Mouse (Mus musculus): ENCODE data around the gene Olfr64. TPM values are rescaled to one million over a fixed set of nuclear protein-coding genes. Genes with fewer than 3 reads are reported as not detected.

Gene Olfr64
- polyA plus RNA-seq, 1 experiment from 2014 or later, result not detected

DNA sequence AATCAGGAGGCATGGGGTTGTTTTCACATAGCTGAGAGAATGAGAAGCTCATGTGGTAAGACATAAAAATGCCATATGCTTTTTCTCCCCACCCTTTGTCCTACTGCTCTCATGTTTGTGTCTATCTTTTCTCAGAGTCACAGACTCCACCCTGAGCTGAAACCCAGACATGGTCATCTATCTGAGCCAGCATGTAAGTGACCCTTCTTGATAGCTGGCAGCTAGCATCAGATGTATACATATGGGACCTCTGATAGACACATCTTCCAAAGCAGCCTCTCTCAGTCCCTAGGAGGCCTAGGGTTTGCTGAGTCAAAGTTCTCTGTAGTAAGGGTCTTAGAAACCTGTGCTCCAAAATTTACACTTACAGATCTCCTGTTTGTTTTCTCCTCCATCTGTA, 28.6 kb downstream of the Olfr64 start:
- ATAC-seq (replicated peaks; ENCODE audit: low FRiP score), result peak; percentile 91
- Histone ChIP-seq H3K27ac (no peak overlapping the region), H3K4me2 (no peak overlapping the region), H3K27me3 (no peaks in the 10 kb centered on the region), H3K9me3 (replicated peaks) (no peaks in the 10 kb centered on the region), H3K4me1 (no peaks in the 10 kb centered on the region), H3K36me3 (no peaks in the 10 kb centered on the region), H3K4me3 (replicated peaks) (no peak overlapping the region), H3K9ac (no peak overlapping the region)

DNA sequence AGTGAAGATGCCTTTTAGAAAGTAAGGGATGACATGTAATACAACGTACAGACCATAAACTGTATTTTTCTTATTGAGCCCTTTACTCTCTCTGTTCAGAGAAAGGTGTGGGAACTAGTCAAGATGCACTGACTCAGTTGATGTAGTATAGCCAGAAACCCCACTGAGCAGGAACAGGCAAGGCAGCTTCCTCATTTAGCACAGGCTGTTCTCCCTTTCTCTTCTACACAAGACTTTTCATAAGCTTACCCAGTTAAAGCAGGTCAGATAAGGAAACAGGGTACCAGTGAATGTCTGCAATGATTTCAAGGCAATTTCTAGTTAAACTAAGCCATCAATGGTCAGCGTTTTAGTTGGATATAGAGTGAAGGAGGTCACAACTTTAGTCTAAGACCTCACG, 32.8 kb downstream of the Olfr64 start:
- H3K36me3 ChIP-seq, result no peaks in the 10 kb centered on the region
- no peaks in the 10 kb centered on the region for H3K4me1 ChIP-seq
- WGBS, result 80% methylated on average over 3 of the region's 3 CpGs
- H3K4me3 ChIP-seq (replicated peaks), result no peak overlapping the region
- H3K27ac ChIP-seq, result no peak overlapping the region
- H3K9me3 ChIP-seq (replicated peaks), result no peaks in the 10 kb centered on the region
- no peaks in the 10 kb centered on the region for H3K27me3 ChIP-seq
- H3K9ac ChIP-seq, result no peak overlapping the region
- no peak overlapping the region for H3K4me2 ChIP-seq
- ATAC-seq (replicated peaks; ENCODE audit: low FRiP score), result no peak

DNA sequence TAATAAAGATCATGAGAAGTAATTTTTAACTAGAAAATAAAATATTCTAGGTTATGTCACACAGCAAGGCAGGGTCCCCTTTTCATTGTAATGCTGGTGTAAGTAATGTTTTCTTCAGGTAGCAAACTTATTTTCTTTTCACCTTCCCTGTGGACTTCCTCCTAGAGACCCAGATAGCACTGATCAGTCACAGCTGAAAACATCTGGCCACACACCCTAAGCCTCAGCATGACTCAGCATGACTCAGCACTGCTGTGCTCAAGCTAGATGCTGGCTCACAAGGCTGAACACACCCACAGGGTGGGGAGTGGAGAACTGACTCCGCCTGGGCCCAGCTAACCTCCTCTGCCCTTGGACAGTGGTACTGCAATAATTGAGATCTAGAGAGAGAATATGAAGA, 33.4 kb downstream of the Olfr64 start:
- Histone ChIP-seq H3K4me1 (no peaks in the 10 kb centered on the region), H3K27me3 (no peaks in the 10 kb centered on the region), H3K9me3 (replicated peaks) (no peaks in the 10 kb centered on the region), H3K9ac (no peak overlapping the region), H3K4me3 (replicated peaks) (no peak overlapping the region), H3K27ac (no peak overlapping the region), H3K4me2 (no peak overlapping the region), H3K36me3 (no peaks in the 10 kb centered on the region)
- 45% methylated on average over 1 of the region's 1 CpGs for WGBS
- ATAC-seq (replicated peaks; ENCODE audit: low FRiP score), result peak; percentile 82

DNA sequence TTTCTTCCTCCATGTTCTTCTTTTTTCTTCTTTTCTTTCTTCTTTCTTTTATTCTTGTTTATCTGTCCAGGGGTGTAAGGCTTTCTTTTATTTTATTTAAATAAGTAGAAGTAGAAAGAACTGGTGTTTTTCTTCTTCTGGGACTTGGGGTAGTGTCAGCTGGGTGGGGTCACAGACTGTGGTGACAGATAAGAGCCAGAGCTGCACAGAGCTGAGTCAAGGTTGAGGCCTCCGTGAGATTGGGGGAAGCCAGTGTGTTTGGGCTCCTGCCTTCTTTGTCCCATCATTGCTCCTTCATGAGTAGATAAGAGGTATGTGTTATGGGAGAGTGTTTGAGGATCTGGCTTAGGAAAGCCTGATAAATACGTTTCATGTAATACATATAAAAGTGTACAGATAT, 35.2 kb downstream of the Olfr64 start:
- ATAC-seq (replicated peaks; ENCODE audit: low FRiP score), result peak; percentile 91
- H3K4me2 ChIP-seq, result no peak overlapping the region
- no peak overlapping the region for H3K9ac ChIP-seq
- no peak overlapping the region for H3K27ac ChIP-seq
- no peaks in the 10 kb centered on the region for H3K4me1 ChIP-seq
- H3K36me3 ChIP-seq, result no peaks in the 10 kb centered on the region
- H3K4me3 ChIP-seq (replicated peaks), result no peak overlapping the region
- H3K27me3 ChIP-seq, result no peaks in the 10 kb centered on the region
- WGBS, result 63% methylated on average over 2 of the region's 2 CpGs
- no peaks in the 10 kb centered on the region for H3K9me3 ChIP-seq (replicated peaks)

DNA sequence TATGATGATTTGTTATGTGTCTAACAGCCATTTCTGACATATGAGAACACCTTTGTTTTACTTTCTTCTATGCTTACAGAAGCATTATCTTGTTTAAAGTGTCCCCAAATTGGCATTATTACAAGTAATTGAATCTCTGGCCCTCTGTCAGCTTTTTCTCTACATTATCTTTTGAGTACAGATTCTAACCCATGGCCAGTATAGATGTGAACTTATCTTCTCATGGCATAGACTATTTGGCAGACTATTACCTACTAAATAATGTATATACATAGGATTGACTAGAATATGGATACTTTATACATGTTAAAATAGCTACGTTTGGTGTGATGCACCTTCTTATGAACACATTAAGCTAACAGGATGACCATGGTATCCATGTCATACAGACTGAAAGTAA, 39.6 kb downstream of the Olfr64 start:
- Histone ChIP-seq H3K4me1 (no peaks in the 10 kb centered on the region), H3K27me3 (no peaks in the 10 kb centered on the region), H3K4me2 (no peak overlapping the region), H3K27ac (no peak overlapping the region), H3K36me3 (no peaks in the 10 kb centered on the region), H3K4me3 (replicated peaks) (no peak overlapping the region), H3K9me3 (replicated peaks) (no peaks in the 10 kb centered on the region), H3K9ac (no peak overlapping the region)
- ATAC-seq (replicated peaks; ENCODE audit: low FRiP score), result no peak
- WGBS, result 72% methylated on average over 1 of the region's 1 CpGs

DNA sequence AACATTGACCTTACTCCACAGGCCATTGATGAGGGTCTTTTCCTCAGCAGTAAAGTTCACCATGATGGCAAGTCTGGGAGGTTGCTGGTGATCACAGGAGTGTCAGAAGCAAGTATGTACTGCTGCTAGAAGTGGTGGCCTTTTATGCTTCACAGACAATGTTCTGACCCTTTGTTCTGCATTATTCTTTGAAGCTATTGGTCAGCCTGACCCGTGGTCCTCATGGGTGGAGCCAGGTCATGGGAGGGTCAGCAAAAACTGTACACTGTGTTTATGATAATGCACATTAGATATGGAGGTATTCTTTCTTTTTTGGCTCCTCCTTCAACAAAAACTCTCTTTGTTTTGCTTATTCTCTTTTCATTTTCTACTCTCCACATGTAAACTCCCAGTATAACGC, 41.2 kb downstream of the Olfr64 start, which contains the start of gene Hbb-y:
Gene Hbb-y (minus strand): TSS at position 127 of the 400 bp plus-strand sequence.
- Histone ChIP-seq H3K4me2 (no peak within 1 kb of the TSS), H3K27me3 (no peaks in the 10 kb centered on the region), H3K27ac (no peak within 1 kb of the TSS), H3K4me1 (no peaks in the 10 kb centered on the region), H3K36me3 (no peaks in the 10 kb centered on the region), H3K9me3 (replicated peaks) (no peaks in the 10 kb centered on the region), H3K9ac (no peak within 1 kb of the TSS), H3K4me3 (replicated peaks) (no peak within 1 kb of the TSS)
- WGBS, result 72% methylated on average over 2 of the region's 2 CpGs
- ATAC-seq (replicated peaks; ENCODE audit: low FRiP score), result no peak

- Histone ChIP-seq H3K27ac (no peak overlapping the region), H3K9ac (no peak overlapping the region), H3K9me3 (replicated peaks) (no peaks in the 10 kb centered on the region), H3K27me3 (no peaks in the 10 kb centered on the region), H3K4me2 (no peak overlapping the region), H3K36me3 (no peaks in the 10 kb centered on the region), H3K4me1 (no peaks in the 10 kb centered on the region), H3K4me3 (replicated peaks) (no peak overlapping the region)
- no peak for ATAC-seq (replicated peaks; ENCODE audit: low FRiP score)
- WGBS, result 76% methylated on average over 2 of the region's 2 CpGs
Measured at GRCm38 (mm10) chr7:103844525-103845325, 49.6 kb downstream of the Olfr64 start.

DNA sequence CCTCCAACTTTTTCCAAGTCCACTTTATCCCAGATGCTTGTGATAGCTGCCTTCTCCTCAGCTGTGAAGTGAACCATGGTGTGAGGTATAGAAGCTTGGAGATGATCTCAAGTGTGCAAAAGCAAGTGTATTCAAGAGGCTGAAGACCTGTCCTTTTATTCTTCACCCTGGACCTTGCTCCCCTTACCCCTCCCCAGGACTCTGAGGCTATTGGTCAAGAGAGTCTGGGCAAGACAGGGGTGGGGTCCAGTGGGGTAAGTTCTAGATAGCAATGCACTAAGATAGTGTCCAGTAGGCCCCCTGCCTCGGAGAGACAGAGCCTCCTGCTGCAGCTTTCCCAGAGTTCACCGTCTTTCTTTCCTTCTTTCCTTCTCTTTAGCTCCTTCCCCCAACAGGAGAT, 51.3 kb downstream of the Olfr64 start, which contains the start of gene Hbb-bh1:
Gene Hbb-bh1 (minus strand): TSS at position 131 of the 400 bp plus-strand sequence.
- no peak within 1 kb of the TSS for H3K4me3 ChIP-seq (replicated peaks)
- no peaks in the 10 kb centered on the region for H3K4me1 ChIP-seq
- 81% methylated on average over 2 of the region's 2 CpGs for WGBS
- no peak for ATAC-seq (replicated peaks; ENCODE audit: low FRiP score)
- H3K27ac ChIP-seq, result no peak within 1 kb of the TSS
- H3K9me3 ChIP-seq (replicated peaks), result no peaks in the 10 kb centered on the region
- no peaks in the 10 kb centered on the region for H3K36me3 ChIP-seq
- H3K27me3 ChIP-seq, result no peaks in the 10 kb centered on the region
- no peak within 1 kb of the TSS for H3K4me2 ChIP-seq
- no peak within 1 kb of the TSS for H3K9ac ChIP-seq

- Histone ChIP-seq H3K27me3 (no peaks in the 10 kb centered on the region), H3K36me3 (no peaks in the 10 kb centered on the region), H3K9ac (no peak within 1 kb of the TSS), H3K4me2 (no peak within 1 kb of the TSS), H3K27ac (no peak within 1 kb of the TSS), H3K9me3 (replicated peaks) (no peaks in the 10 kb centered on the region), H3K4me3 (replicated peaks) (no peak within 1 kb of the TSS), H3K4me1 (no peaks in the 10 kb centered on the region)
- 77% methylated on average over 3 of the region's 3 CpGs for WGBS
- ATAC-seq (replicated peaks; ENCODE audit: low FRiP score), result no peak
Measured at GRCm38 (mm10) chr7:103840268-103840667, 54.0 kb downstream of the Olfr64 start, which contains the start of gene Hbb-bh2. Hbb-bh2 (minus strand) TSS chr7:103840520.

Other genes starting within 250 kb of the Olfr64 start
- gene Olfr623, start 230.8 kb downstream of the Olfr64 start, polyA plus RNA-seq (2015; fragmentation: Nextera tagmentation; extraction: Ambion mirVana), result not detected in 2 replicates
- gene Olfr624, start 223.3 kb downstream of the Olfr64 start, polyA plus RNA-seq (2015; fragmentation: Nextera tagmentation; extraction: Ambion mirVana), result 0.03 TPM in 1 of 2 replicates, not detected in the other
- gene Olfr625-ps1, start 211.8 kb downstream of the Olfr64 start, polyA plus RNA-seq (2015; fragmentation: Nextera tagmentation; extraction: Ambion mirVana), result not detected in 2 replicates
- gene Olfr243, start 179.8 kb downstream of the Olfr64 start, polyA plus RNA-seq (2015; fragmentation: Nextera tagmentation; extraction: Ambion mirVana), result not detected in 2 replicates
- not detected in 2 replicates for gene Olfr628, start 164.1 kb downstream of the Olfr64 start, polyA plus RNA-seq (2015; fragmentation: Nextera tagmentation; extraction: Ambion mirVana)
- gene Olfr629, start 149.5 kb downstream of the Olfr64 start, polyA plus RNA-seq (2015; fragmentation: Nextera tagmentation; extraction: Ambion mirVana), result not detected in 2 replicates
- gene Olfr630, start 137.2 kb downstream of the Olfr64 start, polyA plus RNA-seq (2015; fragmentation: Nextera tagmentation; extraction: Ambion mirVana), result not detected in 2 replicates
- not detected in 2 replicates for gene Olfr69, start 122.9 kb downstream of the Olfr64 start, polyA plus RNA-seq (2015; fragmentation: Nextera tagmentation; extraction: Ambion mirVana)
- not detected in 2 replicates for gene Olfr68, start 114.8 kb downstream of the Olfr64 start, polyA plus RNA-seq (2015; fragmentation: Nextera tagmentation; extraction: Ambion mirVana)
- not detected in 2 replicates for gene Olfr67, start 102.7 kb downstream of the Olfr64 start, polyA plus RNA-seq (2015; fragmentation: Nextera tagmentation; extraction: Ambion mirVana)
- 2,879 and 3,105 TPM in 2 replicates for gene Hbb-bt, start 80.5 kb downstream of the Olfr64 start, polyA plus RNA-seq (2015; fragmentation: Nextera tagmentation; extraction: Ambion mirVana)
- gene Hbb-bs, start 66.4 kb downstream of the Olfr64 start, polyA plus RNA-seq (2015; fragmentation: Nextera tagmentation; extraction: Ambion mirVana), result 7,996 and 8,703 TPM in 2 replicates
- gene Hbb-bh2, start 54.0 kb downstream of the Olfr64 start, polyA plus RNA-seq (2015; fragmentation: Nextera tagmentation; extraction: Ambion mirVana), result not detected in 2 replicates
- 1.8 and 2.3 TPM in 2 replicates for gene Hbb-bh1, start 51.3 kb downstream of the Olfr64 start, polyA plus RNA-seq (2015; fragmentation: Nextera tagmentation; extraction: Ambion mirVana)
- gene Hbb-y, start 41.3 kb downstream of the Olfr64 start, polyA plus RNA-seq (2015; fragmentation: Nextera tagmentation; extraction: Ambion mirVana), result 188 and 278 TPM in 2 replicates
- gene Olfr66, start 8.2 kb downstream of the Olfr64 start, polyA plus RNA-seq (2015; fragmentation: Nextera tagmentation; extraction: Ambion mirVana), result not detected in 2 replicates
- not detected in 2 replicates for gene Olfr65, start 9.0 kb upstream of the Olfr64 start, polyA plus RNA-seq (2015; fragmentation: Nextera tagmentation; extraction: Ambion mirVana)
- gene Olfr631, start 34.3 kb upstream of the Olfr64 start, polyA plus RNA-seq (2015; fragmentation: Nextera tagmentation; extraction: Ambion mirVana), result not detected in 2 replicates
- gene Olfr632, start 39.9 kb upstream of the Olfr64 start, polyA plus RNA-seq (2015; fragmentation: Nextera tagmentation; extraction: Ambion mirVana), result not detected in 2 replicates
- not detected in 2 replicates for gene Olfr633, start 50.0 kb upstream of the Olfr64 start, polyA plus RNA-seq (2015; fragmentation: Nextera tagmentation; extraction: Ambion mirVana)
- gene Olfr635, start 76.7 kb upstream of the Olfr64 start, polyA plus RNA-seq (2015; fragmentation: Nextera tagmentation; extraction: Ambion mirVana), result not detected in 2 replicates
- not detected in 2 replicates for gene Olfr638, start 104.3 kb upstream of the Olfr64 start, polyA plus RNA-seq (2015; fragmentation: Nextera tagmentation; extraction: Ambion mirVana)
- 0.03 TPM in 1 of 2 replicates, not detected in the other for gene Olfr639, start 122.8 kb upstream of the Olfr64 start, polyA plus RNA-seq (2015; fragmentation: Nextera tagmentation; extraction: Ambion mirVana)
- gene Olfr640, start 131.1 kb upstream of the Olfr64 start, polyA plus RNA-seq (2015; fragmentation: Nextera tagmentation; extraction: Ambion mirVana), result not detected in 2 replicates
- gene Olfr641, start 141.0 kb upstream of the Olfr64 start, polyA plus RNA-seq (2015; fragmentation: Nextera tagmentation; extraction: Ambion mirVana), result not detected in 2 replicates
- not detected in 2 replicates for gene Olfr642, start 158.2 kb upstream of the Olfr64 start, polyA plus RNA-seq (2015; fragmentation: Nextera tagmentation; extraction: Ambion mirVana)
- gene 4930516K23Rik, start 167.0 kb upstream of the Olfr64 start, polyA plus RNA-seq (2015; fragmentation: Nextera tagmentation; extraction: Ambion mirVana), result not detected in 2 replicates
- gene Olfr644, start 177.4 kb upstream of the Olfr64 start, polyA plus RNA-seq (2015; fragmentation: Nextera tagmentation; extraction: Ambion mirVana), result not detected in 2 replicates
- not detected in 2 replicates for gene Olfr645, start 191.0 kb upstream of the Olfr64 start, polyA plus RNA-seq (2015; fragmentation: Nextera tagmentation; extraction: Ambion mirVana)
- not detected in 2 replicates for gene Olfr646, start 210.4 kb upstream of the Olfr64 start, polyA plus RNA-seq (2015; fragmentation: Nextera tagmentation; extraction: Ambion mirVana)
- not detected in 2 replicates for gene Ubqln5, start 235.3 kb upstream of the Olfr64 start, polyA plus RNA-seq (2015; fragmentation: Nextera tagmentation; extraction: Ambion mirVana)
- gene Olfr643, start 242.9 kb upstream of the Olfr64 start, polyA plus RNA-seq (2015; fragmentation: Nextera tagmentation; extraction: Ambion mirVana), result not detected in 2 replicates
- gene Ubqln3, start 248.8 kb upstream of the Olfr64 start, polyA plus RNA-seq (2015; fragmentation: Nextera tagmentation; extraction: Ambion mirVana), result not detected in 2 replicates